Mouse (Mus musculus): ENCODE measurements around the gene Cct7.
A peak's percentile ranks its signal among the peaks of the same experiment; 100 is the strongest.

Cct7 gene

GRCm38 (mm10) chr6:85452816-85453215, 1.5 kb downstream of the Cct7 start:
- no peak for DNase-seq

- DNase-seq: no peak
Measured at GRCm38 (mm10) chr6:85459621-85460020, 8.3 kb downstream of the Cct7 start.

GRCm38 (mm10) chr6:85465381-85465780, 14.1 kb downstream of the Cct7 start:
- no peak for DNase-seq

GRCm38 (mm10) chr6:85469660-85470430, 18.5 kb downstream of the Cct7 start:
- no peak for DNase-seq

GRCm38 (mm10) chr6:85471962-85472361, 20.6 kb downstream of the Cct7 start:
- DNase-seq: no peak

- no peak for DNase-seq
Measured at GRCm38 (mm10) chr6:85472542-85472941, 21.2 kb downstream of the Cct7 start.

- DNase-seq: no peak
Measured at GRCm38 (mm10) chr6:85475581-85475980, 24.3 kb downstream of the Cct7 start.

- DNase-seq: no peak
Measured at GRCm38 (mm10) chr6:85477366-85477917, 26.1 kb downstream of the Cct7 start.

- no peak for DNase-seq
Measured at GRCm38 (mm10) chr6:85478416-85478815, 27.1 kb downstream of the Cct7 start.

- DNase-seq: peak; percentile 69
Measured at GRCm38 (mm10) chr6:85479979-85480378, 28.7 kb downstream of the Cct7 start.

- no peak for DNase-seq
Measured at GRCm38 (mm10) chr6:85480685-85481084, 29.4 kb downstream of the Cct7 start.

GRCm38 (mm10) chr6:85483843-85484721, 32.8 kb downstream of the Cct7 start:
- DNase-seq: no peak

GRCm38 (mm10) chr6:85485738-85486137, 34.4 kb downstream of the Cct7 start:
- DNase-seq: no peak

- no peak for DNase-seq
Measured at GRCm38 (mm10) chr6:85488510-85488909, 37.2 kb downstream of the Cct7 start.

- DNase-seq: no peak
Measured at GRCm38 (mm10) chr6:85489717-85490116, 38.4 kb downstream of the Cct7 start.

GRCm38 (mm10) chr6:85490252-85490651, 38.9 kb downstream of the Cct7 start:
- DNase-seq: no peak

- DNase-seq: no peak
Measured at GRCm38 (mm10) chr6:85491606-85492005, 40.3 kb downstream of the Cct7 start.

GRCm38 (mm10) chr6:85496976-85497375, 45.7 kb downstream of the Cct7 start:
- DNase-seq: no peak

GRCm38 (mm10) chr6:85498147-85498546, 46.8 kb downstream of the Cct7 start:
- DNase-seq: no peak

GRCm38 (mm10) chr6:85500416-85500815, 49.1 kb downstream of the Cct7 start:
- DNase-seq: no peak

GRCm38 (mm10) chr6:85501571-85502102, 50.3 kb downstream of the Cct7 start:
- no peak for DNase-seq

GRCm38 (mm10) chr6:85502103-85502910, 51.0 kb downstream of the Cct7 start:
- no peak for DNase-seq

GRCm38 (mm10) chr6:85502911-85503250, 51.6 kb downstream of the Cct7 start, which contains the start of gene Fbxo41:
Gene Fbxo41 (minus strand): TSS chr6:85502994.
- DNase-seq: peak; percentile 81

Data from layer of hippocampus, adult 9-11 months (tissue).